Mouse (Mus musculus): Measurements from ENCODE around the gene Stxbp1.

Gene Stxbp1

DNA sequence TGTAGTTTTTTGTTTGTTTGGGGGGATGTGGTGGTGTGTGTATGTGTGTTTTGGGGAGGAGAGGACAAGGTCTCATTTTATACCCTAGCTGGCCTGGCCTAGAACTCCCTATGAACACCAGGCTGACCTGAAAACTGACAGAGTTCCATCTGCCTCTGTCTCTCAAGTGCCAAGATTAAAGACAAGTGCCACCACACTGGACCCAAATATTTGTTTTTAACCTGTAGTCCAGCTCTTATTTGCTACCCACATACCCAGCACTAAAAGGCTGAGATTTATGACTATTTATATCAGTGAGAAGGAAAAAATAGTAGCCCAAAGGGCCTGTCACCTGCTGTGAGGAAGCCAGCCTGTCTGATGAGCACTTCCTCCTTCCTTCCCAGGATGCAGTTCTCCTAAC, 11.5 kb downstream of the Stxbp1 start:
- no peak for DNase-seq

DNA sequence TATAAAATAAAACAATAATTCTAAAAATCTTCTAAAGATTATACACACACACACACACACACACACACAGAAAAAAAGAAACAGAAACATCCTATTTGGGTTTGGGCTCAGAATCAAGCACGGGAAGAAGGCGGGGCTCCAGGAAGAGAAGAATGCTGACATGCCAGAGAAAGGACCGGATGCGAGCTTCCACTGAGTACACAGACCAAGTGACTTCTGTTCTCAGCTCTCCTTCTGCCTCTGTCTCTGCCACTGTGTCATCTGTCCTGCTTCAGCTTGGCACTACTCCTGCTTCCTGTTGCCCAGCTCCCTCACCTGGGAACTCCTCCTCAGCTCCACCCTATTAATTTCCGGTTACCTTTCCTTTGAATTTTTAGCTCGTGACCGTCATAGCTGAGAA, 12.5 kb downstream of the Stxbp1 start:
- no peak for DNase-seq

DNA sequence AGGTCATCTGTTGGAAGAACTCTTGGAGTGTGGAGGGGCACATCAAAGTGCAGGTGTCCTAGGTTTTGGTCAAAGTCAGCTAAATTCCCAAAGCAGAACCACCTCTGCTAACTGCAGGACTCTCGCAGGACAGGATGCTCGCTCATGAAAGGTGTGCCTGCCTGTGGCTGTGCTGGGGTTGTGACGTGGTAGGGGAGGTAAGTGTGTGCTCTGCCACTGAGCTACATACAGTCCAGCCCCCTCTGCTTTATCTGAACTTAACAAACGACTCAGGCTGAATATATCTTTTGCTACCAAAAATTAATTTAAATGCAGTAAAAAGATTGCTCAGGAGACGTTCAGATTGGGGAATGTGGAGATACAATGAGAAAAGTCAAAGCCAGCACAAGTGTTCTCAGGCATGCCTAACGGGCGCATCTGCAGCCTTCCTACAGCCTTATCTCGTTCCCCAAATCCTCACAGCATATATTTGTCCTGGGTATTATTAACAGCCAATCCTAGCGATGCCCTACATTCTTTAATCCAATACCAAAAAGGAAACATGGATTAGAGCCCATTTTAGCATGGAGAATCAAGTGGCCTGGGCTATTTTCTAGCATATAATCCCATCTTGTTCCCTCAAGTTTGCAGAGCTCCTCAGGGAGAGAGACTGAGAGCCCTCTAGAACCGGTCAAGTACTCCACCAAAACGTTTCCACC, 17.9 kb downstream of the Stxbp1 start:
- no peak for DNase-seq

DNA sequence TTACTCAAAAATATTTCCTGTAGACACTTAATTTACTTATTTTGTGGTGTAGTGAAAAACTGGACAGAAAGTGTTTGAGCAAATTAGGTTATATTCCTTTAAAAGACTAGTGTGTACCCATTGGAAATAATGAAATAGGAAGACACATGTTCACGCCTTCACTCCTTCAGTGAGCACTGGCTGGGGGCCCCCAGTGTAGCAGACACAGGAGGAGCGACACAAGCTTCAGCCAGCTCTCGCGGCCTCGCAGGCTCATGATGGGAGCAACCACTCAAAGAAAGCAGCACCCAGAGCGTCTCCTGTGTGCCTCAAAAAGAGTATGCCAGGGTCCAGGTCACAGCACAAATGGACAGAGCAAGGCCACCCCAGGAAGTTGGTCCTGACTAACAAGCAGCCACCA, 21.2 kb downstream of the Stxbp1 start:
- no peak for DNase-seq

DNA sequence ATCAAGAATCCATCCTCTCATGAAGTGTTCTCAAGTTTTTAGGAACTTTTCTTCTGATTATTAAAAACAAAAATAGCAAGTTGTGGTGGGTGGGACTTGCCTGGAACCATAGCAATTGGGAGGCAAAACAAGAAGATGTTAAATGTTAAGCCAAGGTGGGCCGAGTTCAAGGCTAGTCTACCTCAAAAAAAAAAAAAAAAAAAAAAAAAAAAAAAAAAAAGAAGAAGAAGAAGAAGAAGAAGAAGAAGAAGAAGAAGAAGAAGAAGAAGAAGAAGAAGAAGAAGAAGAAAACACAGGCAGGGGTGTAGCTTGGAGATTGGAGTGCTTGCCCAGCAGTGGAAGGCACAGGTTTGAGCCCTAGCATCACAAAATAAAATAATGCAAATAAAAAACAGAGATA, 22.3 kb downstream of the Stxbp1 start:
- DNase-seq: no peak

DNA sequence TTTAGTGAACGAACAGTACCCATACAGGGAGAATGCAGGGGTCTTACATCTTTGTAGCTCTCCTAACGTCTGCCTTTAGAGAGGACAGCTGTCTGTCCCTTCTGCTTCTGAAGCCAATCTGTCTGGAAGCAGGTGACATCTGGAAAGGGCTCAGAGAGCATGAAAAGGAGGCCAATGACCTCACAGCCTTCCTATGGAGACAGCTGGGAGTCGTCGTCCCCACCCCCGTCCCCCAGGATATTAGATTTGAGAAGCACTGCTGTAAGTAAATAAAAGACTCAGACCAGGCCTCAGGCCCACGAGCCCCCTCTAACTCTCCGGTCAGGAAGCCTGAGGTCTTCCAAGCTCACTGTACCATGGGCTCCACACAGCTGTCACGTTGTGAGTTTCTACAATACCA, 22.9 kb downstream of the Stxbp1 start:
- no peak for DNase-seq

DNA sequence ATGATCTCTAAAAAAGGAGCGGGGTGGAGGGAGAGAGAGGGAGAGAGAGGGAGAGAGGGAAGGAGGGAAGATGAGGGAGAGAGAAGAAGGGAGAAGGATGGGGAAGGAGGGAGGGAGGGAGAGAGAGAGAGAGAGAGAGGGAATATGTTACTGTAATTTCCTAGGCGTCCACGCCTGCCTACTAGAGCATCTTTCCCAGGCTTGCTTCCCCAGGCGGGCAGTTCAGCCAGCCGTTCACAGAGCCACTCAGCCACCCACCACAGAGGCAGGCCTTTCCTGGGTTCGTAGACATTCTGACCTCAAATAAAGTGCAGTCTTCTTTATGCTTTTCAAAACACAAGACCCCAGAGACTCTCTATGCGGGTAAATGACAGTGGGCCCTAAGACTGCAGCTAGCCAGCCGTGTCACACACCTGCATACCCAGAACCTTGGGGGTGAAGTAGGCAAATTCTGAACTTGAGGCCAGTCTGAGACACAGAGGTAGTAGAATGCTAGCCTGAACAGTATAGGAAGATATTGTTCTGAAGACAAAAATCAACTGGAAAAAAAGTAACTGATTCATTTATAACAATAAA, 23.4 kb downstream of the Stxbp1 start:
- DNase-seq: no peak

DNA sequence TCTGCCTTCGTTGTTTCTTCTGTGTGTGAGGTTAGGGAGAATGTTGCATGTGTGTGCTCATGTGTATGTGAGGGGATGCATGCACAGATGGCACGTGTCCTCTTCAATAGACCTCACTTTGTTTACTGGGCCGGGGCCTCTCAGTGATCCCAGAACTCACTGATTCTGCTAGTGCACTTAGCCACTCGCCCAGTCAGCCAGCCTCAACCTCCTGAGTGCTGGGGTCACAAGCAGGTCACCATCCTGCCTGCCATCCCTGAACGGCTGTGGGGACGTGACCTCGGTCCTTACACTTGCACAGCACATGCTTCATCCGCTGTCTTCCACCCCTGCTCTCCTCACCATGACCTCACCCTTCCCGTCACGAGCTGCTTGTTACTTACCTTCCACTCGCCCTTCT, 23.9 kb downstream of the Stxbp1 start:
- DNase-seq: no peak

DNA sequence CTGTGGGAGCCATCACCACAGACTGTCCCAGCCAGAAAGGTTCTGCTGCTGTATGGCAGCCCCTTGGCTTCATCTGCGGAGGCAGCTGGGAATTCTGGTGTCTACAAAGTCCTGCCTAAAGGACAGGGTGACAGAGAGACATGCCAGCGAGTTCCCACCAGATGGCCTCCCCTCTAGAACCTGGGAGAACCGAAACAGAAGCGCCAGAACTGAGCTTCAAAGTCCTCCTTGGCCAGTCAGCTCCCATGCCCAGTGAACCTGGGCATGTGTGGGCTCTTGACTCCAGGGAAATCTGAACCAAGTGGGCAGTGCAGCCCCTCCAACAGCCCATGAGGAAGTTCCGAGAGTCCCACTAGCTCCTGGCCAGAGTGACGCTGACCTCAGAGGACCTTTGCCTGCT, 24.4 kb downstream of the Stxbp1 start:
- DNase-seq: no peak

DNA sequence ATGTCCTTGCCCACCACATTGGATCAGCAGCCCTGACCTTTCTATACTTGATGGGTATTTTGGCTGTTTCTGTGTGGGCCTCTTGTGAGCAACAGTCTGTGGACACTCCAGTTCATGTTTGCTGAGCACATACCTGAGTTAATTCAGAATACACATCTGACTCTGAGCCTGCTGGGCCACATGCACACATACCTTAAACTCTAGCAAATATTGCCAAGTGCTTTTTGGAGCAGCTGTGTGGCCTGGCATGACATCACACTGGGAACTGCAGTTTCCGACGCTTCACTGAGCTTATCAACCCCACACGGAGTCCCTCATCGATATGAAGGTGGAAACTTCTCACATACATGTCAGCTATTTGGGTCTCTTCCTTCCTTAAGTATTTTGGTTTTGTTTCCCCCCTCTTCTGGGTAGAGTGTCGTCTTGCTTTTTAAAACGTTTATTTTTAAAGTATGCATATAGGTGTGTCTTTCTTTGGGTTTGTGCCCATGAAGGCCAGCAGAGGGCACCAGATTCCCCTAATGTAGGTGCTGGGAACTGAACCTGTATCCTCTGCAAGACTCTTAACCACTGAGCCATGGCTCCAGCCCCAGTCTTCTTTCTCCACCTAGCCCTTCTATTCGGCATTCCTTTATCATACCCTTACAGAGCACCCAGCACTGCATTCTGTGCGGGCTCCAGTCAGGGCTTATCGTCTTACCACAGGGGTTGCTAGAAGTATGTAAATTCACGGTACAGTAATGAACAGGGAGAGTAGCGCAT, 25.8 kb downstream of the Stxbp1 start:
- DNase-seq: peak; percentile 50

DNA sequence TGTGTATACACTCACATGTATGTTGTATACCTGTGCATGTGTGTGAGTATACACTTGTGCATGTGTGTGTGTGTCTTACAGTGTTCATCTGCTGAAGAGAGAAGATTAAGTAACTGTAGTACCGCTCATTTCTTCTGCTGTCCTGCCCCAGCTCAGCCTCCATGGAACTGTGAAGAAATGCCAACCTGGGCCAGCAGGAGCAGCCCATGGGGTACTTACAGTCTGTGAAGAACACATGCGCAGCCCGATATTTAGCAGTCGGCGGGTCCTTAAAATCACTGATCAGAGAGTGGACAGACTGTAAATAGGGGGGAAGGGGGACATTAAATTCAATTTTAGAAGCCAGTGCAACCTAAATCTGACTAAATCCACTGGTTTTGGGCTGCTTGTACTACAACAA, 28.8 kb downstream of the Stxbp1 start:
- DNase-seq: no peak

DNA sequence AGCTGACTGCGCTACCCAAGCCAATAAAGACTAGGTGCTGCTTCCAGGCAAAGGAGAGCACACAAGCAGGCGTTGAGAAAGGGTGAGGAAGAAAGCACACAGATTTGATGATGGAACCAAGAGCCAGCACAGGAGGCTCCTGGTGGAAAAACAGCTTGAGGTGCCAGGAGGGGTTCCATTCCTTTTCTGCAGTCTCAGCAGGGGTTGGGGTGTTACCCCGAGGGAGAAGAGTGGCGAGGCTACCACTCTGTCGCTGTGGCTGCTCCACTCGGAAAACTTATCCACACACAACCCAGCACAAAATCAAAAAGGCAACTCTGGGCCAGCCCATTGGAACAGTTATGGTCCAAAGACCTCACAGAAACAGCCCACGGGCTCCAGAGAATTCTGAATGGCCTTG, 29.5 kb downstream of the Stxbp1 start:
- no peak for DNase-seq

DNA sequence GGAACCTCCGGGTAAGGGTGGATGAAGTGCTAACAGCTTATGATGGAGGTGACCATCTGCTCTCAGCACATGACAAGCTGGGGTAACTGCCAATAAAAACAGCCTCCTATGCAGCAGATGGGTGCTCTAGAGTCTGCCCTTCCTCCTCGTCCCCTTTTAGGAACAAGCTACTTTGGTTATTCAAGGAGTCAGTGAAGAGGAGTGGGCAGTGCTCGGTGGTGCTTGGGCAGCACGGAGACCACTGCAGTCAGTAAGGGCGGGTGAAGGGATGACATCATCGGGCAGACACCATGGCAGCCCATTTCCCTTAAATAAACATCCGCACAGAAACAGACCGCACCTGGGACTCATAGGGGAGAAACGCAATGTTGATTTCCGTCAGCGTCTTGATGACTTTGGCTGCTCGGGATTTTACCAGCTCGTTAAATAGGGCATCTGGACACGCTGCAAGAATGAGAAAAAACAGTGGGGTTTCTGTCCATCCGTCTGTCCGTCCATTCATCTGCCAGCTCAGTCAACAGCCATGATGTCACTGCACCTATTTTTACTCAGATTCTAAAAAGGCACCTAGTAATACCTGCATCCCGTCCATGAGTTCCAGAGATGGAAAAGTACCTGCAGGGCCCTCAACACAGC, 30.0 kb downstream of the Stxbp1 start:
- no peak for DNase-seq

DNA sequence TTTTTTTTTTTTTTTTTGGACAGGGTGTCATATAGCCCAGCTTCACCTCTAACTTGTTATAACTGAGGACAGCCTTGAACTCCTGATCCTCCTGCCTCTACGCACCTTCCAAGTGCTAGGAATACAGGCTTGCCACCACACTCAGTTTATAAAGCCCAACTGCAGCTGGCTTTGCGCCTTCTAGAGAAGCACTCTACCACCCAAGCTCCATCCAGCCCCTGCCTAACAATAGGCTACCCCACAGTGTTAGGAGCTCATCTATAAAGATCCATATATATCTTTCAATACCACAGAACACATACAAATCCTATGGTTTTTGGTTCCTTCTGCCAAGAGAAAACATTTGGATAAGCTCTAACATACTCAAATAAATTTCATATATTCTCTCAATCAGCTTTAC, 30.5 kb downstream of the Stxbp1 start:
- DNase-seq: no peak

DNA sequence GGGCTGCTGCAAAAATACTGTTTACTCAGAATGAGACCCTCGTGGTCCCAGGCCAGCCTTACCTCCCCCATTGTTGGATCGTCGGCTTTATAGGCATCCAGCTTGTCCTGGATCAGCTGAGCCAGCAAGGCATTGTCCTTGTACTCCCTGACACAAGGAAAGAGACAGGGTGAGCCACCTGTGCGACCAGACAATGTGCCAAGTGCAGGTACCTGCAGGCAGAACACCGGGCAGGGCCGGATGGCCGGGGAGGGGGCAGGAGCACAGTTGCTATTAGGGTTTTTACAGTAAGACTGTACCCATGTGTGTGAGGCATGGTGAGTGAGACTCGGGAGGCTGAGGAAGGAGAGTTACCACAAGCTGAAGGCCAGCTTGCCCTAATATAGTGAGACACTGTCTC, 35.1 kb downstream of the Stxbp1 start:
- no peak for DNase-seq

DNA sequence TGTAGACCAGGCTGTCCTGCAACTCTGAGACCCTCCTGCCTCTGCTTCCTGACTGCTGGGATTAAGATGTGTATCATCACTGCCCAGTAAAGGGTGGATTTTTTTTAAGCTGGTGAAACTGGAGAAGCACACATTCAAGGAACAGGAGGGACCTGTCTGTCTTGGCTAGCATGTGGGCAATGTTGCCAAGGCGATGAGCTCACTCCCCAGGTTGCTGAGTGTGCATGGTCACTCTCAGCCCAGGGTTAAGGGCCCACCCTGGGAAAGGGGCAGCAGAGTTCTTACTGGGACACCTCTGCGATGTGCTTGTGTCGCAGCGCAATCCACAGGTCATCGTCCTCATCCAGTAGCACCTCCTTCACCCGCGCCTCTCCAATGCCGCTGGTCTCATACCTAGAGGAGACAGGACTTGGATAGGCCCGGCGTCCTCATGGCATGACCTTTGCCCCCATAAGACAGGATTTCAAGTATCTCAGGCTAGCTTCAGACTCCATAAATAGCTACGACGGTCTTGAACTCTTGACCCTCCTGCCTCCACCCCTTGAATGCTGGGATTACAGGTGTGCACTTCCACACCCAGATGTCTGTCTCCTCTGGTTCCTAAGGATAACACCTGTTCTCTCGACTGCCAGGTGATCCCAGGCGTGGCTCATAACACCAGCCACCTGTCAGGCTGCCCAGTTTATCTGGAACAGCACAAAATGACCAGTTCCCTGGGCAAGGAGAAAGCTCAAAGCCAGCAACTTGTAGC, 38.1 kb downstream of the Stxbp1 start:
- no peak for DNase-seq

DNA sequence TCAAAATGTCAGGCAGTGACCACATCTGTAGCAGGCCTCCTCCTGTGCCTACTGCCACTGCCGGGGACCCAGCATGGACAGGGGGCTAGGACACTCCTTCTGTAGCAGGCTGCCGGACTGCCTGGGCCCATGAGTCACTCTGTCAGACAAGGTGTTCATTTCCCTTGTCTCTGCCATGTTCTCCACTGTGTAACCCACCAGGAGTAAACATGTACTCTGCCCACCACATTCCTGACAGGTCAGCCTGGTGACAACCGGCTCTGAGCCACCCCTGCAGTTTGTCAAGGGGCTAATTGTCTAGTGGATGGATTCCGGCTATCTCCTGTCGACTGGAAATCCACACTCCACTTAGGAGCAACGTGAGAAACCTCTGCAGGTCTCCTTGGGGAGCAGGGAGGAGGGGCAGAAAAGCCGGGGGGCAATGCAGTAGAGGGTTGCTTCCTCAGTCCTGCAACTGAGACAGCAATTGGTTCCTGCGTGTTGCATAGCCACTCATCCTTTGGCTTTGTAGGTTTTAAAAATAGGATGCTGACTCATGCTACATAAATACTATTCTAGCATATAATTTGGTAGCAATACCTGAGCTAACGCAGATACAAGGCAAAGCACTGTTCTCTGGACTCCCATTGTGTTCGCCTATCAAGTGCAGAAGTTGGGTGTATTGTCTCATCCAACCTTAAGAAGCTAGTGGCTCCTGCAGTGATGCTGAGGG, 48.6 kb downstream of the Stxbp1 start:
- DNase-seq: no peak

DNA sequence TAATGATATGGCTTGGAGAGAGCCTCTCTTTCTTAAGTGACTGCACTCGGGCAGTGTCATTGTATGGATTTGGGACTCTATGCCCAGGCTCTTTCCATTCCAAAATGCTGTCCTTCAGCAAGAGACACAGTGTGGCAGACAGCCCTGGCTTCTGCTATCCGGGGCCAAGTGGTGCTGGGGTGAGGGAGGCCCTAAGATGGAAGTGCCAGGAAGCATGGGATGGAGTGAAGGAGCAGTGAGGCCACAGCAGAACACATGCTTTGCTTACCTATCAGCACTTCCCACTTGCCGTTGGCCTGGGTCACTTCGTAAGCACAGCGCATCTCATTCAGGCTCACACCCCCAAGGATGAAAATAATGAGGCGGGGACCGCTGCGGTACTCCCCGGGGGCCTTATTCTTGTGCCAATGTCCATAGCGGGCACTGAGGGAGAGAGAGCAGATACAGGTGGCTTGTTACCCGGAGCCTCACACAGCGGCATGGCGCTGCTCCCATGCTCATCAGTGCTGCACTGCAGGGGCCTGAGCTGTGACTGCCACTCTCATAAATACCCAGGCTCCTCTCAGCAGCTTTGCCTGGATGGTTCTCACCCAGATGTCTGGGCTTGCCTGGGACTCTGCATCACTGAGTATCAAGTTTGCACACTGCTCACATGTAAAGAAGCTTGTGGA, 51.2 kb downstream of the Stxbp1 start:
- no peak for DNase-seq

DNA sequence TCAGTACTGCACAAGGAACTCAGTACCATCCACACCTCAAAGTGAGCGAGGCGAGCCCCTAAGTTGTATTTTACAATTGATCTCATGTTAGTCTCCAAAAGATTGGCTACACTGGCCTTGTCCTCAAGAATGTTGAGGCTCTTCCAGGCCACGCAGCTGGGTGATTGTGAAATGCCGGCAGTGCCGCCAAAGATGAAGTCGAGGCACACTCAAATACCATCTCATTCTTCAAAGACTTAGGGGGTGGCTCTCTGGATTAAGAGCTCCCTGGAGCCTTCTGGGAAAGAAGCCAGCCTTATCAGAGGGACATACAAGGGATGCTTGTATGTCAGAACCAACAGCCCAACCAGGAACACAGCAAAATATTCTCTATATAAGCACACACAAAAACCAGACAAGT, 55.7 kb downstream of the Stxbp1 start:
- no peak for DNase-seq

DNA sequence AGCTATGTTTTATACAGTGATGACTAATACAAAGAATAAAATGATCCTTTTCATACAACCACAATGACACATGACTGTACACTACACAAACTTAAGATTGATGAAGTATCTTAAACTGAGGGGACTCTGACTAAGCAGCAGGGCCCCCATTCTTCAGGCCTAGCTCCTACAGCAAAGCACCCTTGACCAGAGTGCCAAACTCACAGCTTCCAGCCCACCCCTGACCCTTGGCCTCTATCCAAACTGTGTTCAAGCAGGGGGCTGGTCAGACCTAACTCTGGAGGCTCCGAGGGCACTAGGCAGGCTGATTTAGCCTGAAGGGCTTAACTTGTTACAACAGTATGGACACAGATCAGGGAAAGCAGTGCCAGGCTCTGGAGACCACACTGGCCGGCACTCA, 58.5 kb downstream of the Stxbp1 start:
- DNase-seq: no peak

DNA sequence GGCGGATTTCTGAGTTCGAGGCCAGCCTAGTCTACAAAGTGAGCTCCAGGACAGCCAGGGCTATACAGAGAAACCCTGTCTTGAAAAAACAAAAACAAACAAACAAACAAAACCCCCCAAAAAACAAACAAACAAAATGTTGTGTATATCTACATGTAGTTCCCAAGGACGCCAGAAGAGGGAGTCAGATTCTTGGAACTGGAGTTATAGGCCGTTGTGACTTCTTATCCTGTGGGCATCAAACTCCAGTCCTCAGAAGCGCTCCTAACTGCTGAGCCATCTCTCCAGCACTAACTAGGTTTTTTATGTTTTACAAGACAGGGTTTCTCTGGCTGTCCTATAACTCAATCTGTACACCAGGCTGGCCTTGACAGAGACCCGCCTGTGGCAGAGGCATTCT, 59.9 kb downstream of the Stxbp1 start:
- no peak for DNase-seq
